Mouse (Mus musculus) gastrocnemius, postnatal 25 days (tissue): ENCODE results near the gene Evl. TPM values are rescaled to one million over a fixed set of nuclear protein-coding genes. Genes with fewer than 3 reads are reported as not detected.
"Not testable (repeated sequence)": the region's sequence is repeated elsewhere in the genome, so short reads cannot be mapped to it uniquely, and the experiment has no call there.

ENCODE experiments used
- DNase-seq: peaks from one replicate; pipeline ENCODE4 v3.0.0; 2022
- total RNA-seq, 2 experiments: library from RNA; stranded (reverse); gene quantifications; 1 replicate in 1 of 2; 2 replicates in 1 of 2; pipeline ENCODE4 v1.2.3; 2021

The Evl gene
- total RNA-seq, 2 experiments from 2014 or later: 15.0 to 16.4 TPM

- no peak for DNase-seq
Measured at GRCm38 (mm10) chr12:108698697-108699471, 144.4 kb downstream of the Evl start.

- DNase-seq: no peak
Measured at GRCm38 (mm10) chr12:108699576-108699975, 145.1 kb downstream of the Evl start.

DNA sequence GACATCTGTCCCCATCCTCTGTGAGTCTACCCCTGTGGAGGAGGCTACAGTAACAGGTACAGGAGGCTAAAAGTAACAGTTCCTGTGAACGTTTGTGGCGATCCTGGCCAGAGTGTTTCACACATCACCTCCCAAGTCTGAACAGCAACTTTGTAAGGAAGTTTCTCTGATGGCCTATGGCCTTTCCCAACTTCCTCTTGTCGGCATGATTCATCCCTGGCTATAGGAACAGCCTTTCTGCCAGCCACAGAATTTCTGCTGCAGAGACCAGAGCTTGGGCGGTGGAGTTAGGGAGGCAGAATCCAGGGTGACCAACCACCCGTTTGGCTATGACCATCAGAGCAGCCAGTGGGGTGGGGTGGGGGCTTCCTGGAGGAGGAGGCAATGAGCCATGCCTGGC, 145.5 kb downstream of the Evl start:
- DNase-seq: no peak

DNA sequence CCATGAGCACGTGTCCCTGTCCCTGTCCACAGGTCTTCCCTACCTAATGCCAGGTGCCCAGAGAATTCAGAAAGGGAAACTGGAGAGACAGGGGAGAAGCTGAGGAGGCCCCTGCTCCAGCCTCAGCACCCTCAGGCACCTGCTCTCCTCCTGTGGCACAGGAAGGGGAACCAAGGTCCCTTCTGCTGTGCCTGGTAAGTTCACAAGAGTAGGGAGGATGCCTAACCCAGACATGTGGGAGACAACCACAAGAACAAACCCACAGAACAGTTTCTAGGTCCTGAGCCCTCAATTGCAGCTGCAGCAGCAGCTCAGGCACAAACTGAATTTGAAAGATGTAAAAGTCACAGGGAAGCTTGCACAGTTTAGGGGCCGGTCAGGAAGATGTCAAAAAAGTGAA, 146.7 kb downstream of the Evl start:
- DNase-seq: no peak

- DNase-seq: no peak
Measured at GRCm38 (mm10) chr12:108702185-108702584, 147.7 kb downstream of the Evl start, which contains the start of gene Degs2. Degs2 (minus strand) TSS chr12:108702315.

- DNase-seq: no peak
Measured at GRCm38 (mm10) chr12:108705486-108705885, 151.0 kb downstream of the Evl start.

DNA sequence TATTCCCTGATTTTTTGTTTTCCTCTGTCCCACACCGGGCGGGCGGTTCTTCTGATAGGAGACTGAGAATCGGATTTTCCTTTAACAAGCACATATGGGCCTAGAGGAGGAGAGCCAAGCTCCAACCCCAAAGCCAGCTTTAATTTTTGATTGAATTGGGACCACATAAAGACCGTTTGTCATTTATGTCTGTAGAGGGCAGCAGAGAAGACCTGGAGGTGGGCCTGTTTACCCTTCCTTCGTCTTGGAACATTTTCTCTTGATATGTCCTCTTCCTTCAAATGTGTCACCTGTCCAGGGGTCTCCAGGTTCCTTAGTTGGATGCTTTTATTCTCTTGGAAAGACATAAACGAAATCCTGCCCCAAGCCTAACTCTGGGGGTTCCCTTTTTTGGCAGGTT, 151.6 kb downstream of the Evl start:
- no peak for DNase-seq

GRCm38 (mm10) chr12:108709386-108709785, 154.9 kb downstream of the Evl start:
- no peak for DNase-seq

GRCm38 (mm10) chr12:108709964-108710765, 155.6 kb downstream of the Evl start:
- no peak for DNase-seq

DNA sequence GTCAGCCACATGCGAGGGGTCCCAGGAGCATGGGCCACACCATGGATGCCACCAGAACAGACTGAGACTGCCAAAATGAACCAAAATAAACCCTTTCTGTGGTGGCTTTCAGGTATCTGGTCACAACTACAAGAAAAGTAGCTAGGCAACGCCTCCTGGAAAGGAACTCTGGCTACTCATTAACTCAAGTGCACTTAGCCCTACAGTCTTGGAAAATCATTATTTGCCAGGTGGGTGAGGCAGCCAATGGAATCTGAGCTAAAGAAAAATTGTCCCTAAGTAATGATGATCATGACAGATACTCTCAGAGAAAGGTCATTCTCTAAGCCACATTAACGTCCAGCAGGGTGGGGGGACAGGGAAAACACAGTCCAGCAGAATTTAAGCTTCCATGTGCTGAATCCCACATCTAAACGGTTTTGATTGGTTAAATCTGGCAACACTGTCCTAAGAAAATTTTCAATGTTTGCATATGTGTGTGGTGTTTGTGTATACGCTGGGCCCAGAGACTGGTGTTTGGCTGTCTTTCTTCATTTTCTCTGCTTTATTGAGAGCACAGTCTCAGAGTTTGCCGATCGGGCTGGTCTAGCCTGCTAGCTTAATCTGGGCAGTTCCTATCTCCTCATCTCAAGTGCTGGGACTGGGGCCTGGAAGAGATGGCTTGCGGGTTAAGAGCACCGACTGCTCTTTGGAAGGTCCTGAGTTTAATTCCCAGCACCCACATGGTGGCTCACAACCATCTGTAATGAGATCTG, 156.5 kb downstream of the Evl start:
- DNase-seq: no peak

- DNase-seq: no peak
Measured at GRCm38 (mm10) chr12:108712481-108712880, 158.0 kb downstream of the Evl start.

DNA sequence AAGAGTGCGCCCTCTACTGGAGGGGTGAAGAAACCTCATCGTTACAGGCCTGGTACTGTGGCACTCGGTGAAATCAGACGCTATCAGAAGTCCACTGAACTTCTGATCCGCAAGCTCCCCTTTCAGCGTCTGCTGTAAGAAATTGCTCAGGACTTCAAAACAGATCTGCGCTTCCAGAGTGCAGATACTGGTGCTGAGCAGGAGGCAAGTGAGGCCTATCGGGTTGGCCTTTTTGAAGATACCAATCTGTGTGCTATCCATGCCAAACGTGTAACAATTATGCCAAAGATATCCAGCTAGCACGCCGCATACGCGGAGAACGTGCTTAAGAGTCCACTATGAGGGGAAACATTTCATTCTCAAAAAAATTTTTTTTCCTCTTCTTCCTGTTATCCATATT, 159.5 kb downstream of the Evl start:
- DNase-seq: not testable (repeated sequence)

DNA sequence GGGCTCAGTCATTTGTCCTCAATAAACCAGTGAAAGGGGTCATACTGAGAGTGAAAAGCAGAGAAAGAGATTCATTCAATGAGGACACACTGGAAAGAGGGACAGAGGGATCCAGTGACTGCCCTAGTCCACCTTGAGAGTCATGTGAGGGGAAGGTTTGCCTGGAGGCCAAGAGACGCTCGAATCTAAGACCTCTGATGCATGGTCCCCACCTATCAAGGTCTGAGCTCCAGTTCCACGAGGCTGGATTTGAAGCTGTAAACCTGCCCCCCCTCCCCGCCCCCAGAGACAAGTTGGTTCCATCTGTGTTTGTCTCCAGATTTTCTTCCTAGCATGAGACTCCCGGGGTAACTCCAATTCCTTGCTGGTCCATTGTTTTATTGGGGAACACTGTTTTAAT, 161.3 kb downstream of the Evl start:
- DNase-seq: no peak

DNA sequence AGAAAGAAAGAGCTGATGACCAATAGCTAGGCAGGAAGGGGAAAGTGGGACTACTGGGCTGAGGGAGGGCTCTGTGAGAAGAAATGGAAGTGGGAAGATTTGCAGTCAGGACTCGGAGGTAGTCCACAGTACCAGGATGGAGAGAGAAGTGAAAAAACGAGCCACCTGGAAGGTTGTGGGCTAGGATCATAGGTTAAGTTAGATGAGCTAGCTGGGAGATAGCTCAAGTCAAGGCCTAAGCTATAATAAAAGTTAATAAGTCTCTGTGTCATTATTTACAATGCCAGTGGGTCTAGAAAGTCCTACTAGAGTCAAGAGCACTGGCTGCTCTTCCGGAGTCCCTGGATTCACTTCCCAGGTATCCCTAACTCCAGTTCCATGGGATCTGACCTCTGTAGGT, 164.0 kb downstream of the Evl start:
- DNase-seq: no peak

DNA sequence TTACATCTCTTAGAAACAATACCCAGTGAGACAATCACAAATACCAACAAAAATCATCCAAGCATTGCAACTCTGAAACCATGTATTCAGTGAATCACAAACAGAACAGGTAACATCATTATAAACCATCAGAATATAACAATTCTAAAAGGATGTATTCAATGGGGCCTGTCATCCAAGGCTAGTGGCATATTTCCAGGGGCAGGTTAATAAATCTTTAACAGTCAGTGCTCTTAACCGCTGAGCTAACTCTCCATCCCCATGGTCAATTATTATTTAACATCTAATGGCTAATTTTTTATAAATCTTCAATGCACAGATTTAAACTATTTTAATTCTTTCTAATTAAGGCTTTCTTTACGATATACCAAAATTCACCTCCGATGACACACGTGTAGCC, 167.9 kb downstream of the Evl start:
- no peak for DNase-seq

GRCm38 (mm10) chr12:108723841-108724240, 169.3 kb downstream of the Evl start:
- no peak for DNase-seq

GRCm38 (mm10) chr12:108734386-108734785, 179.9 kb downstream of the Evl start:
- no peak for DNase-seq

DNA sequence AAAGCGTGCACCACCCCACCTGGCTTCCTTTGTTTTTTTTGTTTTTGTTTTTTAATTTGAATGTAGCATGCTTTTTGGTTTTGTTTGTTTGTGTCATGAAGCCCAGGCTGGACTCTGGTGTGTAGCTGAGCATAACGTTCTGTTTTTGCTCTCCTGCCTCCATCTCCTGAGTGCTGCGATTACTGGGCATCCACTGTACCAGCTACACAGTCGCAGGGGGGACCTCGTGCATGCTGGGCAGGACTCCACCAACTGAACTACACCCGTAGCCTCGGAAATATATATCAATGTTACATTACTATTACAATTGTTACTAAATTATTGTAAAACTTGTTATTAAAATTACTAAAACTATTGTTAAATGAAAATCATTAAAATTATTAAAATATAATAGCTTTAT, 183.3 kb downstream of the Evl start:
- DNase-seq: no peak
